Mouse (Mus musculus): Measurements from ENCODE around the gene Sacs.

DNA sequence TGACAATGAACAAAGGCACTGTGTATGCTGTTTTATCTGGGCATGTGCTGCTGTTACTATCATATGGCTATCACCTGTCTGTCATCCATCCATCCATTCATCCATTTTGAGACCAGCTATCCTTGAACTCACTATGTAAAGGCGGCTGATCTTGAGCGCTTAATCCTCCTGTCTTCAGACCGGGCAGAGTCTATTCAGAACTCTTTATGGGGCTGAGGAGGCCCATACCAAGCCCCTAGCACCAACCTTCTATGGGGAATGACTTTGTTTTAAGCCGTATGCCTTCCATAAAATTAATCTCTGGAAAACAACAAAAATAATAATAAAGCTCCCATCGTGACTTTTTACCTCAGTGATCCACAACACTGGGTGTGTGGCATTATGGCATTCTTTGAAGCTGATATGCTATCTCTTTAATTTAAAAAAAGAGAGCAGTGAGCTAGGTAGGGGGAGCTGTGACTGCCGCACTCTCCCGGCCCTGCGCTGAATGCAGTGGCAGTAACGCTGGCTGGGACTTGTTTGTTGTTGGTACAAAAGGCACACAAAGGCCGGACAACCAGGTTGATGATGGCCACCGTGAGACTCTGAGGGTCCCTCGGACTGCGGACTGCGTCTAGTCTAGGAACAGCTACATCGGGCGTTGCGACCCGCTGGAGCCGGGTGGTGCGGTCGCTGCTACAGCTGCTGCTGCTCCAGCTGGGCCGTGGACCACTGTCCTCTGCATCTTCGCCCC lies at the start of gene Sacs:
- TF ChIP-seq POLR2A (IDR thresholded peaks at IDR 0.05; ENCODE audit: insufficient read depth, low read length) (no peak), EP300 (IDR thresholded peaks at IDR 0.05; ENCODE audit: insufficient read depth, low read depth, low read length) (no peak)
